ENCODE assay signal across 9 mouse cellular contexts in the genomic region with DNA sequence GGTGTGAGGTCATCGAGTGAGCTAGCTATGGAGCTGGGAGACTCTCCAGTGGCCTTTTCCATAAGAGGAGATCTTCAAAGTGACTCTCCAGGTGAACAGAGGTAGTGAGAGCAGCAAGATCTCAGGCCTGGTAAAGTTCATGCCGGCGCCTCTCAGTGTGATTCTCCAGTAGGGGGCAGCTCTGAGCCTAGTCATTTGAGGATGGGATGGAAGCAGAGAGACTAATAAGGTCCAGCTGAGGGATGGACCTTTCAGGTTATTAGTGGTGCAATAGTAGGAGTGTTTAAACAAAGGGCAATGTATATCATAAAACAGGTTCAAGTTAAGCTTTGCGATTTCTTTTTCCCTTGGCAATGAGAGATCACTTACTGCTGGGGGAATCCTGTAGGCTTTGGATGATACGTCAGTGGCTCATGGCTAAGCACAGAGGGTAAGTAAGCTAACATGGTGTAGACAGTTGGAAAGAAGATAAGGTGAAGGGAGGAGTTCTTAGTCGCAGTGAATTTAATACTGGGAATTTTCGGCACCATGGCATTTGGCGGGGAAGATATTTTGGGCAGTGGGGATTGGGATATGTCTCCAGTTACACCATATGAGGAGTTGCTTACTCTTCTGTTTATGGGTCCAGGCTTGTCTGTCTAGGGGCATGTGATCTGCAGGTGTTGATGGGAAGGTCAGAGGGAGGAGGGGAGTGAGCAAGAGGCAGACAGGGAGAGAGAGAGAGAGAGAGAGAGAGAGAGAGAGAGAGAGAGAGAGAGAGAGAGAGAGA. TPM values are rescaled to one million over a fixed set of nuclear protein-coding genes. Genes with fewer than 3 reads are reported as not detected.
DNase-seq lines count a peak whose midpoint lies in the region; ATAC-seq and TF ChIP-seq lines count a peak whose summit lies in the region.
"Had no signal": no experiment of that assay in that cellular context is flagged by ENCODE, and none has a peak within 500 bp of the region (broad histone marks: within the 10 kb centered on the region; RNA-seq: fewer than 3 reads in every experiment).

No protein-coding gene starts in this region.

- no peak overlapping the region for H3K4me2 ChIP-seq in heart, postnatal 0 days (ENCODE audit: low read depth, low read length)
- H3K4me2 ChIP-seq in kidney, embryonic 15.5 days, result no peak overlapping the region
- H3K4me2 ChIP-seq in midbrain, postnatal 0 days (ENCODE audit: low read depth, low read length, poor library complexity, severe bottlenecking), result no peak overlapping the region

- peaks cover 19% of the 10 kb centered on the region for H3K4me1 ChIP-seq in heart, postnatal 0 days (ENCODE audit: control insufficient read depth, insufficient read depth)
- H3K4me1 ChIP-seq in kidney, embryonic 15.5 days, result peaks cover 21% of the 10 kb centered on the region
- 0 out of 2 replicates have a peak, but pooled peaks cover 4% of the 10 kb centered on the region for H3K4me1 ChIP-seq in midbrain, postnatal 0 days (ENCODE audit: insufficient read depth, low read length)

- no peak overlapping the region for H3K27ac ChIP-seq in heart, postnatal 0 days (ENCODE audit: low read depth)
- no peak overlapping the region for H3K27ac ChIP-seq in kidney, embryonic 15.5 days
- H3K27ac ChIP-seq in midbrain, postnatal 0 days (ENCODE audit: low read depth, low read length), result no peak overlapping the region

- no peak overlapping the region for H3K4me3 ChIP-seq in heart, postnatal 0 days (ENCODE audit: low read depth, low read length)
- H3K4me3 ChIP-seq in kidney, embryonic 15.5 days (replicated peaks), result no peak overlapping the region
- no peak overlapping the region for H3K4me3 ChIP-seq in midbrain, postnatal 0 days (ENCODE audit: low read depth, low read length)

- ATAC-seq in heart, postnatal 0 days (ENCODE audit: insufficient read depth, low read depth), result no peak
- peak; percentile 61; the same call in 1 of the 2 replicates for ATAC-seq in kidney, embryonic 15.5 days (replicated peaks; ENCODE audit: low FRiP score)
- no peak for ATAC-seq in midbrain, postnatal 0 days (ENCODE audit: low FRiP score)

- H3K9me3 ChIP-seq in heart, postnatal 0 days (replicated peaks; ENCODE audit: control insufficient read depth, low read length), result no peaks in the 10 kb centered on the region
- no peaks in the 10 kb centered on the region for H3K9me3 ChIP-seq in kidney, embryonic 15.5 days (replicated peaks)
- H3K9me3 ChIP-seq in midbrain, postnatal 0 days (ENCODE audit: low read length), result no peaks in the 10 kb centered on the region

- WGBS in heart, postnatal 0 days, result 41% methylated on average over 8 of the region's 8 CpGs
- WGBS in kidney, embryonic 15.5 days, result 50% methylated on average over 8 of the region's 8 CpGs
- 68% methylated on average over 8 of the region's 8 CpGs for WGBS in midbrain, postnatal 0 days

- no peaks in the 10 kb centered on the region for H3K36me3 ChIP-seq in heart, postnatal 0 days (replicated peaks; ENCODE audit: control insufficient read depth, insufficient read depth, low read length)
- no peaks in the 10 kb centered on the region for H3K36me3 ChIP-seq in kidney, embryonic 15.5 days
- H3K36me3 ChIP-seq in midbrain, postnatal 0 days (ENCODE audit: insufficient read depth, low read length), result no peaks in the 10 kb centered on the region

- no peaks in the 10 kb centered on the region for H3K27me3 ChIP-seq in heart, postnatal 0 days (ENCODE audit: control insufficient read depth, insufficient read depth, low read length)
- H3K27me3 ChIP-seq in kidney, embryonic 15.5 days, result no peaks in the 10 kb centered on the region
- no peaks in the 10 kb centered on the region for H3K27me3 ChIP-seq in midbrain, postnatal 0 days (ENCODE audit: insufficient read depth, low read length)

- no peak for TF ChIP-seq EP300 in heart, postnatal 0 days (IDR thresholded peaks at IDR 0.05; ENCODE audit: low read depth)

- peak; percentile 53 for TF ChIP-seq CTCF in heart, postnatal 0 days (IDR thresholded peaks at IDR 0.05; ENCODE audit: low read depth)
- peak; percentile 58 for TF ChIP-seq CTCF in midbrain, postnatal 0 days (IDR thresholded peaks at IDR 0.05)

- H3K9ac ChIP-seq in heart, postnatal 0 days (replicated peaks; ENCODE audit: low read depth, low read length), result no peak overlapping the region
- no peak overlapping the region for H3K9ac ChIP-seq in kidney, embryonic 15.5 days
- H3K9ac ChIP-seq in midbrain, postnatal 0 days (replicated peaks; ENCODE audit: low read length, poor library complexity, severe bottlenecking), result no peak overlapping the region

- no peak for DNase-seq in heart, postnatal 0 days (ENCODE audit: low spot score)
- no peak for DNase-seq in heart, adult 8-10 months (ENCODE audit: low spot score)
- DNase-seq in A20 (ENCODE audit: low read depth, low spot score) (peak; percentile 19), ZHBTc4 (ENCODE audit: low read depth, low spot score) (peak; percentile 25)
- DNase-seq in midbrain, postnatal 0 days (ENCODE audit: low spot score), result no peak
- DNase-seq in frontal cortex, postnatal 10 days (ENCODE audit: low spot score in 2 of 2), result no peak
- no peak for DNase-seq in frontal cortex, postnatal 25 days (ENCODE audit: low spot score in 2 of 2)

RNA-seq across cellular contexts. Expression of a gene that starts 17.9 kb away (rescaled TPM):
- 2.6 and 7.3 TPM in 2 replicates for total RNA-seq in heart, postnatal 0 days (2014; rRNA removed; ENCODE audit: low replicate concordance)
- 12.3 and 12.6 TPM in 2 replicates for polyA plus RNA-seq in heart, postnatal 0 days (2015; fragmentation: Nextera tagmentation; extraction: Ambion mirVana)
- total RNA-seq in heart, adult 8-10 months (2022), result 10 to 100 TPM in 3 of 4 experiments, 1 to 10 TPM in 1; 8.5 to 14.0 (median 11.5) TPM
- polyA plus RNA-seq in kidney, embryonic 15.5 days (2015; fragmentation: Nextera tagmentation; extraction: Ambion mirVana), result 15.4 and 17.2 TPM in 2 replicates
- total RNA-seq in midbrain, postnatal 0 days (2014; rRNA removed), result 1.8 and 3.3 TPM in 2 replicates
- polyA plus RNA-seq in midbrain, postnatal 0 days (2015; fragmentation: Nextera tagmentation; extraction: Ambion mirVana), result 7.2 and 8.3 TPM in 2 replicates

RNA-seq across cellular contexts. Expression of a gene that starts 47.2 kb away (rescaled TPM):
- total RNA-seq in heart, postnatal 0 days (2014; rRNA removed; ENCODE audit: low replicate concordance), result not detected in 2 replicates
- not detected in 2 replicates for polyA plus RNA-seq in heart, postnatal 0 days (2015; fragmentation: Nextera tagmentation; extraction: Ambion mirVana)
- total RNA-seq in heart, adult 8-10 months (2022), result not detected
- polyA plus RNA-seq in kidney, embryonic 15.5 days (2015; fragmentation: Nextera tagmentation; extraction: Ambion mirVana), result 0.82 and 1.0 TPM in 2 replicates
- not detected in 2 replicates for total RNA-seq in midbrain, postnatal 0 days (2014; rRNA removed)
- polyA plus RNA-seq in midbrain, postnatal 0 days (2015; fragmentation: Nextera tagmentation; extraction: Ambion mirVana), result not detected in 2 replicates
- polyA plus RNA-seq: large intestine, adult 2 months had no signal

RNA-seq across cellular contexts. Expression of a gene that starts 48.4 kb away (rescaled TPM):
- not detected in 2 replicates for total RNA-seq in heart, postnatal 0 days (2014; rRNA removed; ENCODE audit: low replicate concordance)
- polyA plus RNA-seq in heart, postnatal 0 days (2015; fragmentation: Nextera tagmentation; extraction: Ambion mirVana), result not detected in 2 replicates
- total RNA-seq in heart, adult 8-10 months (2022), result not detected
- polyA plus RNA-seq in kidney, embryonic 15.5 days (2015; fragmentation: Nextera tagmentation; extraction: Ambion mirVana), result not detected in 2 replicates
- 0.16 TPM in 1 of 2 replicates, not detected in the other for total RNA-seq in midbrain, postnatal 0 days (2014; rRNA removed)
- 0.10 and 0.11 TPM in 2 replicates for polyA plus RNA-seq in midbrain, postnatal 0 days (2015; fragmentation: Nextera tagmentation; extraction: Ambion mirVana)
- polyA plus RNA-seq: large intestine, adult 2 months had no signal

Comparison
In these comparisons a context has a peak if more than half of its experiments do, and no peak if none do; other contexts are left out.
1. DNase-seq: peak in A20 (single experiment) and ZHBTc4 (single experiment); none in heart, postnatal 0 days (single experiment), heart, adult 8-10 months (single experiment), midbrain, postnatal 0 days (single experiment), frontal cortex, postnatal 10 days (0 of 2) and frontal cortex, postnatal 25 days (0 of 2).